Mouse (Mus musculus) C2C12 (cell line): Measurements from ENCODE around the gene Sart3. TPM values are rescaled to one million over a fixed set of nuclear protein-coding genes. Genes with fewer than 3 reads are reported as not detected.
"Not testable (repeated sequence)": the region's sequence is repeated elsewhere in the genome, so short reads cannot be mapped to it uniquely, and the experiment has no call there.

ENCODE experiments used
- H3K27me3 ChIP-seq: one replicate; pipeline ENCODE4 v1.6.1; 2011; ENCODE audit not compliant: control insufficient read depth, insufficient read depth, insufficient read length
- H3K36me3 ChIP-seq: one replicate; pipeline ENCODE4 v1.6.1; 2011; ENCODE audit not compliant: control insufficient read depth, insufficient read depth
- H3K4me3 ChIP-seq: one replicate; pipeline ENCODE4 v1.5.1; 2011; ENCODE audit warnings: mild to moderate bottlenecking, control low read depth; ENCODE audit not compliant: poor library complexity, insufficient read depth, severe bottlenecking
- H3K79me2 ChIP-seq: one replicate; pipeline ENCODE4 v1.6.1; 2011; ENCODE audit not compliant: control insufficient read depth, insufficient read depth
- H3K79me3 ChIP-seq: one replicate; pipeline ENCODE4 v1.6.1; 2011; ENCODE audit warnings: low read depth, control low read depth
- H3ac ChIP-seq: one replicate; pipeline ENCODE3; 2011; ENCODE audit warnings: low read depth; ENCODE audit not compliant: control insufficient read depth, insufficient read length
- CEBPB ChIP-seq: IDR thresholded peaks from one replicate; pipeline ENCODE4 v1.6.1; 2011; ENCODE audit warnings: low read depth, mild to moderate bottlenecking, control low read depth, moderate library complexity
- CTCF ChIP-seq: IDR thresholded peaks from one replicate; pipeline ENCODE4 v1.5.1; 2011; ENCODE audit not compliant: control insufficient read depth, insufficient read depth, insufficient read length
- FOSL1 ChIP-seq: IDR thresholded peaks from one replicate; pipeline ENCODE4 v1.8.0; 2011; ENCODE audit warnings: mild to moderate bottlenecking, low read length; ENCODE audit not compliant: poor library complexity, insufficient read depth, severe bottlenecking
- MAX ChIP-seq: IDR thresholded peaks from one replicate; pipeline ENCODE4 v1.6.1; 2011; ENCODE audit warnings: mild to moderate bottlenecking, control low read depth
- MYOD1 ChIP-seq: IDR thresholded peaks from one replicate; pipeline ENCODE4 v1.6.1; 2011; ENCODE audit warnings: low read depth; ENCODE audit not compliant: control insufficient read depth, insufficient read length
- MYOG ChIP-seq: IDR thresholded peaks from one replicate; pipeline ENCODE4 v1.6.1; 2011; ENCODE audit not compliant: control insufficient read depth, insufficient read length; ENCODE audit errors: extremely low read depth
- USF1 ChIP-seq: IDR thresholded peaks from one replicate; pipeline ENCODE4 v1.6.1; 2011; ENCODE audit warnings: low read depth, mild to moderate bottlenecking, control low read depth, moderate library complexity
- polyA plus RNA-seq: library from polyadenylated mRNA; unstranded; fragments of >200 nt; fragmentation: generic; extraction: Trizol; gene quantifications from one replicate; pipeline ENCODE4 v1.2.1, GENCODE M21; 2012; ENCODE audit warnings: missing spikeins

Gene Sart3
- polyA plus RNA-seq, 1 experiment = 53.4 TPM

DNA sequence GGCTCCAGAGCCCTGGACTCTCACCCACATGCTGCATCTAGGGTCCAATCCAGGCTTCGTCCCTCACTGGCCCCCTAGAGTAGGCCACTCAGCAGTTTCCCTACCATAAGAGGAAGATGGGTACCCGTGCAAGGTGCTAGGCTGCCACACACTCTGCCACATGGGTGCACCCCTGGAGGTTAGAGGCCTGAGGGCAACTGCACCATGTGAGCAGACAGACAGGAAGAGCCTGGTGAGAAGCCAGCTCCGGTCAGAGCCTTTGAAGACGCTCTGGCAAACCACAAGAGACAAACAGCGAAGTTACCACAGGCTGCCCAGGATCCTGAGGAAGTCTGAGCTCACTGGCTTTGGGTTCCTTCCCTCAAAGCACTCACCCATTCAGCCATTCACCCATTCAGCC, 14.7 kb upstream of the Sart3 start:
- TF ChIP-seq CEBPB = no peak
- TF ChIP-seq FOSL1 = no peak
- TF ChIP-seq USF1 = no peak
- no peak for TF ChIP-seq CTCF
- no peak for TF ChIP-seq MYOD1
- no peak for TF ChIP-seq MAX
- TF ChIP-seq MYOG = no peak
- H3K4me3 ChIP-seq = no peak overlapping the region
- H3K79me3 ChIP-seq = no peaks in the 10 kb centered on the region
- H3K79me2 ChIP-seq = no peaks in the 10 kb centered on the region
- no peaks in the 10 kb centered on the region for H3K36me3 ChIP-seq
- H3ac ChIP-seq = no peak overlapping the region
- no peaks in the 10 kb centered on the region for H3K27me3 ChIP-seq

DNA sequence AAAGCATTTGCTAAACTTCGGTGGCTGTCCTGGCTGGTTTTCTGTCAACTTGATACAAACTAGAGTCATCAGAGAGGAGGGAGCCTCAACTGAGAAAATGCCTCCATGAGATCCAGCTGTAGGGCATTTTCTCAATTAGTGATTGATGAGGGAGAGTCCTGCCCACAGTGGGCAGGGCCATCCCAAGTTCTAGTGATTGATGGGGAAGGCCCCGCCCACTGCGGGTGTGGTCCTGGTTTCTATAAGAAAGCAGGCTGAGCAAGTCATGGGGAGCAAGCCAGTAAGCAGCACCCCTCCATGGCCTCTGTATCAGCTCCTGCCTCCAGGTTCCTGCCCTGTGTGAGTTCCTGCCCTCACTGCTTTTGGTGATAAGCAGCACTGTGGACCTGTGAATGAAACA, 11.8 kb upstream of the Sart3 start:
- not testable (repeated sequence) for H3K36me3 ChIP-seq, H3K79me3 ChIP-seq, H3K79me2 ChIP-seq, H3K4me3 ChIP-seq, H3K27me3 ChIP-seq, H3ac ChIP-seq

DNA sequence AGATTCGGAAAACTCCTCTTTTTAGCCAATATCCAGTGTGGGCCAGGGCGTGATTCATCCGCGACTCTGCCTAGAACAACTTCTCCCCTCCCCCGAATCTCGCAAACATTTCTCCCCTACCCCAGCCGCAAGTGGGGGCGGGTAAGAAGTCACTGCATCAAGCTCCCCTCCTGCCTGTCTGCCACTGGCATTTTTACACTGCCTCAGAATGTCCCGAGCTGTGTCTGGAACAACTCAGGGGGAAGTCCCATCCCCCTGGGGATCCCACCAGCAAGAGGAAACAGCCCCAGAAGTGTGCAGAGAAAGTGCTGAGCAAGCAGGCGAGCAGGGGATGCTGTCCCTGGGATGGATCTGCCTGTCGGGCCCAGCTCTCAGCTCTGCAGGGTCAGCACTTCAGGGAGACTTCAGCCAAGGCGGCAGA, 11.3 kb upstream of the Sart3 start:
- no peak overlapping the region for H3K4me3 ChIP-seq
- no peaks in the 10 kb centered on the region for H3K79me3 ChIP-seq
- H3K79me2 ChIP-seq = no peaks in the 10 kb centered on the region
- H3ac ChIP-seq = no peak overlapping the region
- H3K27me3 ChIP-seq = no peaks in the 10 kb centered on the region
- no peaks in the 10 kb centered on the region for H3K36me3 ChIP-seq
- no peak for TF ChIP-seq MYOD1
- TF ChIP-seq MYOG = no peak
- no peak for TF ChIP-seq CTCF
- no peak for TF ChIP-seq MAX
- TF ChIP-seq FOSL1 = no peak
- TF ChIP-seq USF1 = no peak
- TF ChIP-seq CEBPB = no peak

DNA sequence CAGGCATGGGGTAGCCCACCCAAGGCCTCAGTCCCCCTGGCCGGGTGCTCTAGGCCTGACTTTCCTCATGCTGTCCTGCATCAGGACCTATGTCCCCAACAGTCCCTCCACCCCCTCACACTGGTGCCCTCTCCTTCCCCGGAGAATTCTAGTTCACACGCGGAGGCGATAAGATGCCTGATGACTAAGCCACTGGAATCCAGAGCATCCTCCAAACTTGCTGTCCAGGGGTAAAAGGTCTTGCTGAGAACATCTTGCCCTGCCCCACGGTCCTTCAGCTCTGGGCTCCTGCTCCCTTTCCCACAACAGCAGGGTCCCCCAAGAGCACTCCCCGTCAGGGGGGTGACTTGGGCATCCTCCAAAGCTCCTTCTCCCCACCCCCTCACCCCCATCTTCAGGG, 10.3 kb upstream of the Sart3 start:
- no peak overlapping the region for H3K4me3 ChIP-seq
- no peak overlapping the region for H3ac ChIP-seq
- TF ChIP-seq MAX (no peak), MYOG (no peak), USF1 (no peak), CEBPB (no peak), MYOD1 (no peak)
- H3K36me3 ChIP-seq = no peaks in the 10 kb centered on the region
- H3K79me2 ChIP-seq = no peaks in the 10 kb centered on the region
- no peaks in the 10 kb centered on the region for H3K27me3 ChIP-seq
- no peaks in the 10 kb centered on the region for H3K79me3 ChIP-seq

GRCm38 (mm10) chr5:113781875-113782274, 9.6 kb upstream of the Sart3 start:
- no peak overlapping the region for H3K4me3 ChIP-seq
- TF ChIP-seq CEBPB = no peak
- no peak for TF ChIP-seq FOSL1
- TF ChIP-seq MYOG = no peak
- no peak for TF ChIP-seq CTCF
- no peak for TF ChIP-seq MYOD1
- TF ChIP-seq MAX = no peak
- TF ChIP-seq USF1 = no peak
- H3K79me3 ChIP-seq = no peaks in the 10 kb centered on the region
- no peaks in the 10 kb centered on the region for H3K79me2 ChIP-seq
- peaks cover 5% of the 10 kb centered on the region for H3K36me3 ChIP-seq
- no peaks in the 10 kb centered on the region for H3K27me3 ChIP-seq
- H3ac ChIP-seq = no peak overlapping the region

- peaks cover 8% of the 10 kb centered on the region for H3K36me3 ChIP-seq
- no peaks in the 10 kb centered on the region for H3K79me2 ChIP-seq
- no peaks in the 10 kb centered on the region for H3K27me3 ChIP-seq
- no peaks in the 10 kb centered on the region for H3K79me3 ChIP-seq
- TF ChIP-seq CEBPB (no peak), MYOD1 (no peak), USF1 (no peak), CTCF (no peak)
- H3K4me3 ChIP-seq = no peak overlapping the region
- no peak overlapping the region for H3ac ChIP-seq
Observed at GRCm38 (mm10) chr5:113781254-113781653, 8.9 kb upstream of the Sart3 start.
